Mouse (Mus musculus) urinary bladder, adult 18-20 months (tissue): ENCODE data around the gene Polr2l.

Source experiments
- DNase-seq, 2 experiments: peaks; one replicate each; pipeline ENCODE4 v3.0.0; 2022; ENCODE audit warnings: low spot score in 2 of 2, mixed read lengths in 2 of 2

The Polr2l gene

DNA sequence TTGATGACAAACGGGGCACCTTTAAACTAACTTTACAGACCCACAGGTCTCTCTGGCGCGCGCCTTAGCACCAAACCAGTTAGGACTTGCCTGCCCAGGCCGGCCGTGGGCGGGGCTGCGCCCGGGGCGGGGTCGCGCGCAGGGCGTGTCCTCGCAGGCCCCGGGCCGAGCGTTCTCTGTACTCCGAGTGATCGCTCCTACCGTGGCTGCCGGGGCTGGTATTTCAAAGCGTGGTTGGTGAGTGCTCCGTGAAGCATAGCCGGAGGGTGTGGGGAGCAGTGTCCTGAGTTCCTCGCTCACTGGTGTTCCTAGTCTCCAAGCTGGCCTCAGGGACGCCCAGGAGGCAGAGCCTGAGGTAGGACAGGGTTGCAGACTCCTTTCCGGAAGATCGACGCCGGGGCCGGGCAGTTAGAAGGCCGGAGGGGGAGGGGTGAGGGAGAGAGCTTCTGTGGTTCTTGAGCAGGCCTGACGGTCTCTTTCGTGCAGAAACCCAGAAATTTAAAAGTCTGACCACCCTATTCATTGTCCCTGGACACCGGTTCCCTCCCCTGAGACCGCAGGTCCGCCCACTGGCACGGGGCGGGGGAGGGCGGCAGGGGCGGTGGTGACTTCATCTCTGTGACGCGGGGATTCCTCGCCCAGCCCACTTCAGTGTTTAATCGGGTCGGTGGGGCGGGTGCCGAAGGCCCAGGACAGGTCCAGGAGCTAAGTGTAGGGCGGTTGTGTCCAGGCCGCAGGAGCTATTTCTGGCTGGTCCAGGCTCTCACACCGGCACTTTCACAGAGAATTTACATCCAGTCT, 7.5 kb downstream of the Polr2l start, which contains the start of gene Cd151:
Gene Cd151, plus strand, starts transcription at position 163 of the 801 bp plus-strand sequence.
- peak; percentile 89 to 94 for DNase-seq

GRCm38 (mm10) chr7:141466607-141467148, 8.3 kb downstream of the Polr2l start:
- DNase-seq = no peak

- DNase-seq = no peak
Observed at GRCm38 (mm10) chr7:141466045-141466394, 8.9 kb downstream of the Polr2l start.

- DNase-seq = no peak
Observed at GRCm38 (mm10) chr7:141465388-141466044, 9.4 kb downstream of the Polr2l start.

GRCm38 (mm10) chr7:141464603-141465201, 10.2 kb downstream of the Polr2l start:
- DNase-seq = no peak

GRCm38 (mm10) chr7:141463824-141464602, 10.9 kb downstream of the Polr2l start:
- no peak for DNase-seq

DNA sequence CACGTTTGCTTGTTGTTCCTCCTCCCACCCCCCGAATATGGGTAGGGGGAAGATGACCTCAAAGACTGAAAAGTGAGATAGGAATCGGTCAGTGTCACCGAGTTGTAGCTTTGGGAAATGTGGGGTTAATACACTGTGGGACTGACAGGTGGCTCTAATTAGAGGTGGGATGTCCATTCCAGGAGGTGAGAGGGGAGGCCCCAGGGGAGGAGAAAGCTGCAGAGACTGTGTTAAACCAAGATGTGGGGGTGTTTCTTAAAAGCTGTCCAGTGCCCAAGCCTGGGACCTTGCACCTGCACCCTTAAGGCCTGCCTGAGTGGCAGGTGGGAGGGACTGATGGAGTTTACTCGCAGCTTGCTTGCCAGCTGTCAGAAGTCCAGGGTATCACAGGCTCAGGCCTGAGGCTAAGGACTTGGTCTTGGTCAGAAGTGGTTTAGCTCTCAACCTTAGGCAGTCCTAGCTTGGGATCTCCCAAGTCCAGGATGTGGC, 12.6 kb downstream of the Polr2l start:
- no peak for DNase-seq

DNA sequence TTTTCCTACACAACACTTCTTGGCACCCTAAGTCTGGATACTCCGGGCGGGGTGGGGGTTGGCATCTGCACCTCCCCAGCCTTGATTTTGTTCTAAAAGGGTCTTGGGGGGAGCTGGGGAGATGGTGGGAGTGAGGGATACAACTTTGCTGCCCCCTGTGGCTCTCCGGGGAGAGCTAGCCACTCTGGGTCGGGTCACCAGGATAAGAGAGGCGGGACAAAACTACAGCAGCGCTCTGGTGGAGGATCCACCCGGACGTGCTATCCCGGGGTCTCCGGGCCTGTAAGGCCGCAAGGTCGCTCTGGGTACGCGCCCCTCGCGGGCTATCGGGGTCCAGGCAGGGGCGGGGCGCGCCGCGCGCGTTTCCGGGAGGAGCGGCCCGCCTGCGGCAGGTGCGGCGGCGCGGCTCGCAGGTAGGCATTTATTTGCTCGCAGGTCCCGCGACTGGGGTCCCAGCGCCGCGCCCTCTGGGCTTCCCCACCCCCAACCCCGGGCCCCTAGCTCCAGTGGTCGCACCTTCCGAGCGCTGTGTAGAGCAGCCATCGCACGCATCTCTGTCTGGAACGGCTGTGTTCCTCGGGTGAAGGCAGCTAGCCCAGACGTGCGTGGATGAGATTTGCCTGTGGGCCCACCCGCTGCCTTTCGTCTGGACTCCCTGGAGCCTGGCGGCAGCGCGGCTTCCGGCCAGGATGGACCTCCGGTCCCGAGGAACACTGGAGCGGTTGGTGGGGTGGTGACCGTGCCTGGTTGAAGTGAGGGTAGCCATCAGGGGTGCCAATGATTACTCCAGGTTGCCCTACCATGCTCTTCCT, 13.2 kb downstream of the Polr2l start:
- DNase-seq = no peak

GRCm38 (mm10) chr7:141460391-141461113, 14.4 kb downstream of the Polr2l start, which contains the start of gene Cracr2b:
Cracr2b (plus strand) TSS chr7:141461094.
- no peak for DNase-seq

- no peak for DNase-seq
Observed at GRCm38 (mm10) chr7:141460001-141460390, 14.9 kb downstream of the Polr2l start.

- DNase-seq = no peak
Observed at GRCm38 (mm10) chr7:141459301-141459711, 15.6 kb downstream of the Polr2l start.

DNA sequence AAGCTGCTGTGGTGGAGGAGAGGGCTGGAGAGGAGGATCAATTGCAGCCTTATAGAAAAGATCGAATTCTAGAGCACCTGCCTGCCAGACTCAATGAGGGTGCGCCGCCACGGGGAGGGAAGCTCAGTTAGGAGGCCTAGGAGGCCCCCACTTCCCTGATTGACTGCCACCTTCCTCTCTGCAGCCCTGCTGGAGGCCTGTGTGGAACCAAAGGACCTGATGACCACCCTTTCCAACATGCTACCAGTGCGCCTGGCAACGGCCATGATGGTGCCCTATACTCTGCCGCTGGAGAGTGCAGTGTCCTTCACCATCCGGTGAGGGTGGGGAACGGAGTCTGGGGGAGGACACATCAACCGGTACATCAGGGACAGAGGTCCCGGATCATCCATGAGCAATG, 16.3 kb downstream of the Polr2l start:
- no peak for DNase-seq

DNA sequence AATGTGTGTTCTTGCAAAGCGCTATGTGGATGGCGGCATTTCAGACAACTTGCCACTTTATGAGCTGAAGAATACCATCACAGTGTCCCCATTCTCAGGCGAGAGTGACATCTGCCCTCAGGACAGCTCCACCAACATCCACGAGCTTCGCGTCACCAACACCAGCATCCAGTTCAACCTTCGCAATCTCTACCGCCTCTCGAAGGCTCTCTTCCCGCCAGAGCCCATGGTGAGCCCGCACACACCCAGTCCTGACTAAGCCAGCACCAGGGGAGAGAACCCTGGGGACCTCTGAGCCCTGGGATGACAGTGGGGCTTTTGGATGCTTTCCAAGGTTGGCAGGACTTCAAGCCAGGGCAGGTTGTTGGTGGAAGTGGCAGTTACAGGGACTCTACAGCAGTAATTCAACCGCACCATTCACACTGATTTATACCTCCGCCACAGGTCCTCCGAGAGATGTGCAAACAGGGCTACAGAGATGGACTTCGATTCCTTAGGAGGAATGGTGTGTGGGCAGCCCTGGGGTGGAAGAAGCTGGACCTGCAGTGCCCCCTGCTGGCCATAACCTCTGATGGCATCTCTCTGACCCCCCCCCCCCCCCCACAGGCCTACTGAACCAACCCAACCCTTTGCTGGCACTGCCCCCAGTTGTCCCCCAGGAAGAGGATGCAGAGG, 16.8 kb downstream of the Polr2l start:
- DNase-seq = no peak

DNA sequence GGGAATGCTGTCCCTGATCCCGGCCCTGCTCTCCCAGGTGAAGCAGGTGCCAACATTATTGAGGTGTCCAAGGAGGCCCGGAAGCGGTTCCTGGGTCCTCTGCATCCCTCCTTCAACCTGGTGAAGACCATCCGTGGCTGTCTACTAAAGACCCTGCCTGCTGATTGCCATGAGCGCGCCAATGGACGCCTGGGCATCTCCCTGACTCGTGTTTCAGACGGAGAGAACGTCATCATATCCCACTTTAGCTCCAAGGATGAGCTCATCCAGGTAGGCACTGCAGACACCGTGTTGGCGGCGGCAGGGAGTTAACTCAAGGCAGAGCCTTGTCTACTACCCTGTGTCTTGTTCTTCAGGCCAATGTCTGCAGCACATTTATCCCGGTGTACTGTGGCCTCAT, 17.7 kb downstream of the Polr2l start:
- DNase-seq = no peak

DNA sequence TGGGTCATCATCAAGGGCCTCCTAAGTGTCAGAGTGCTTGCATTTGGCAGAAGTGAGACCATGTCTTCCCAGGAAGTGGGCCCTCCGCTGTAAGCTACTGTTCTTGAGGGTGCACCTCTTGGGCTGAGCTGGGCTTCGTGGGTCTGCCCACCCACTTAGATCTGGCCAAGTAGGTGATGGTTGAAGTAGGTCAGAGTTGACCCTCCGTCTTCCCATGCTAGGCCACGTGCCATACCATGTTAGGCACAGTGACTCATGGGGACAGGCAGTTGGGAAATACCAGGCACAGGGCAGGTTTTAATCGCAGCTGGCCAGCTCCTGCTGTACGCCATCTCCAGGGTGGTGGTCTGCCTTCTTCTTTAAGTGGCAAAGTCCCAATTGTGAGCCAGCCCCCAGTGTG, 18.2 kb downstream of the Polr2l start:
- DNase-seq = no peak

DNA sequence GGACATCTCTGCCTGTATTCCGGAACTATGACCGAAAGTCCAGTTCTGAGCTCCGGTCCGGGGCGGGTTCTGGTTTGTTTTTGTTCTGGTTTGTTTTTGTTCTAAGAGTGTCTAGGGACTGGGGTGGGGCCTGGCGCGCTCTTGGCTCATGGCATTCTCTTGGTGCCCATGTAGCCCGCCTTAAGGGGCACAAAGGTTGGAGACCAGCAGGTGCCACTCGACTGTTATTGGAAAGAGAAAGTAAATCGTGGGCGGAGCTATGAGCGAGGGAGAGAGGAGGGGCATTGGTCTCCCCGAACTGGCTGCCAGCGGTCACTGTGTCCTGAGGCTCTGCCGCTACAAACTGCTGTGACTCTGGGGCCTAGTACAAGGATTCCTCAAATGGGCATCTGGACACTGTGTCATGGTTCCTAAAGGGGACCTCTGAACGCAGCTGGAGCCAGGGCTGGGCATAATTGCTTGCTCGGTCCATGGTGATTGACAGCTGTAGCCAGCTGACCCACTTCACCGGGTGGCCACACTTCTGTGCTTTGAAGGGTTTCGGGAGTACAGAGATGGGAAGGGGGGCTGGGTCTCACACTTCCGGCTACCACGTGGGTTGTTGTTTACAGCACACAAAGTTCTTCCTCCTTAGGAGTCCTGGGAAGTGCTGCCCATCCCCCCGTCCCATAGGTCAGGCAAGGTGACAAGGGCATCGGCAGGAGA, 19.2 kb downstream of the Polr2l start:
- peak; percentile 74 to 82 for DNase-seq

GRCm38 (mm10) chr7:141454967-141455551, 19.9 kb downstream of the Polr2l start, which contains the start of gene Pnpla2:
Pnpla2 (plus strand) TSS chr7:141455198.
- DNase-seq = peak; percentile 90 to 94

GRCm38 (mm10) chr7:141453636-141454035, 21.3 kb downstream of the Polr2l start:
- DNase-seq = no peak
